Mouse (Mus musculus): ENCODE measurements around the gene Aatk.

DNA sequence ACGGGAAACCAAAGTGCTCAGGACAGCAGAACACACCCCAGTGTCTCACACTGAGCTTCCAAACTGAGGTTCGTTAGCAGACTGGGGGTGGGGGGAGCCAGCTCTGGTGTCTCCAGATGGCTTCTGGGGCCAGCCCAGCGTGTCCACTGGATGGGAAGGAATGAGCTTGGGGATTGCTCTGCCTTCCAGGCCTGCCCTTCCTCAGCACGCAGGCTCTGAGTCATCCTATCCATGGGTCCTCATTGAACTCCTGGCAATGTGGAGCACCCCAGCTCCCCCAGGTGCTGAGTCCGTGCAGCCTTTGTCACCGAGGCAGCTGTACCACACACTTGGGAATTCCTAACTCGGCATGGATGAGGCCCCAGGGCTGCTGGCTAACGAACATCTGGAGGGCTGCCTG, 24.8 kb downstream of the Aatk start:
- TF ChIP-seq GATA1 (IDR thresholded peaks at IDR 0.05; ENCODE audit: borderline replicate concordance, low read length) (no peak), FLI1 (IDR thresholded peaks at IDR 0.05; ENCODE audit: low read length) (no peak)
